Mouse (Mus musculus): ENCODE results near the gene Gabrr1. TPM values are rescaled to one million over a fixed set of nuclear protein-coding genes. Genes with fewer than 3 reads are reported as not detected.
A peak's percentile ranks its signal among the peaks of the same experiment; 100 is the strongest.
"Not testable (repeated sequence)": the region's sequence is repeated elsewhere in the genome, so short reads cannot be mapped to it uniquely, and the experiment has no call there.

The Gabrr1 gene
- 0.08 and 0.14 TPM in 2 replicates for polyA plus RNA-seq (2015; fragmentation: Nextera tagmentation; extraction: Ambion mirVana)

- H3K9me3 ChIP-seq = no peaks in the 10 kb centered on the region
- H3K9ac ChIP-seq (replicated peaks) = no peak within 1 kb of the TSS
- no peak within 1 kb of the TSS for H3K27ac ChIP-seq (replicated peaks)
- no peaks in the 10 kb centered on the region for H3K27me3 ChIP-seq
- H3K36me3 ChIP-seq = no peaks in the 10 kb centered on the region
- no peak within 1 kb of the TSS for H3K4me2 ChIP-seq (replicated peaks)
- H3K4me3 ChIP-seq = no peak within 1 kb of the TSS
- H3K4me1 ChIP-seq = no peaks in the 10 kb centered on the region
- 79% methylated on average over 11 of the region's 11 CpGs for WGBS
- no peak for ATAC-seq (replicated peaks)
These were observed at the start of gene Gabrr1 for GRCm38 (mm10) chr4:33132221-33132620. TSS of gene Gabrr1 (plus strand) at chr4:33132521.

DNA sequence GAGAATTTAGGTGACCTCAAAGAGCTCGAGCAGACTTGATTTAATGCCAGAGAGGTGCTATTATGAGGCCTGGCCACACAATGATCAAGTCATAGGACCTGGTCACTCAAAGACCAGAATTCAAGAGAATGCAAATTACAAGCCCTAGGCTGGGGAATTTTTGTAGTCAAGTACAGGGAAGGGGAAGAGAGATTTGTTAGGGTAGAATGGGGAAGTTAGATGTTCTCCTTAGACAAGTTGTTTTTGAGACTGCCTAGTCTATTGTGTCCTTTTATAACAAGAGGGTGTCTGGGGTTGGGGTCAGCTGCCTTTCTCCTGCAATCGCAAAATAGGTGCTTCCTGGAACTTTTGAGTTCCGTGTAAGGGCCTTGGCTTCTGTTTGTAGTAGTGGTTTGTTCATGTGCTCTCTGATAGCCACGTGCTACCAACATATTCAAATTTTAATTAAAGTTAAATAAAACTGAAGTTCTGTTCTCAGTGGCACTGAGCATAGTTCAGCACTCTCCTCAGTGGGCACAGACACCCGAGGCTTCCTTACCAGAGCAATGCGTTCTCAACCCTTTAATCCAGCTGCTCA, 33.1 kb upstream of the Gabrr1 start:
- Histone ChIP-seq H3K4me1 (no peaks in the 10 kb centered on the region), H3K27ac (replicated peaks) (no peak overlapping the region), H3K36me3 (no peaks in the 10 kb centered on the region), H3K4me2 (replicated peaks) (no peak overlapping the region), H3K27me3 (no peaks in the 10 kb centered on the region), H3K4me3 (no peak overlapping the region), H3K9me3 (no peaks in the 10 kb centered on the region), H3K9ac (replicated peaks) (no peak overlapping the region)
- no peak for ATAC-seq (replicated peaks)
- 84% methylated on average over 6 of the region's 6 CpGs for WGBS

GRCm38 (mm10) chr4:33109720-33110458, 22.4 kb upstream of the Gabrr1 start:
- Histone ChIP-seq H3K4me1 (no peaks in the 10 kb centered on the region), H3K9ac (replicated peaks) (no peak overlapping the region), H3K4me2 (replicated peaks) (no peak overlapping the region), H3K4me3 (no peak overlapping the region), H3K36me3 (no peaks in the 10 kb centered on the region), H3K27ac (replicated peaks) (no peak overlapping the region), H3K27me3 (no peaks in the 10 kb centered on the region), H3K9me3 (no peaks in the 10 kb centered on the region)
- WGBS = 91% methylated on average over 14 of the region's 14 CpGs
- no peak for ATAC-seq (replicated peaks)

GRCm38 (mm10) chr4:33110845-33111244, 21.5 kb upstream of the Gabrr1 start:
- Histone ChIP-seq H3K9me3 (no peaks in the 10 kb centered on the region), H3K27me3 (no peaks in the 10 kb centered on the region), H3K36me3 (no peaks in the 10 kb centered on the region), H3K27ac (replicated peaks) (no peak overlapping the region), H3K9ac (replicated peaks) (no peak overlapping the region), H3K4me2 (replicated peaks) (no peak overlapping the region), H3K4me1 (no peaks in the 10 kb centered on the region), H3K4me3 (no peak overlapping the region)
- no peak for ATAC-seq (replicated peaks)
- WGBS = 94% methylated on average over 7 of the region's 7 CpGs

GRCm38 (mm10) chr4:33111358-33111757, 21.0 kb upstream of the Gabrr1 start:
- Histone ChIP-seq H3K27ac (replicated peaks) (no peak overlapping the region), H3K36me3 (no peaks in the 10 kb centered on the region), H3K4me1 (no peaks in the 10 kb centered on the region), H3K4me3 (no peak overlapping the region), H3K9ac (replicated peaks) (no peak overlapping the region), H3K9me3 (no peaks in the 10 kb centered on the region), H3K27me3 (no peaks in the 10 kb centered on the region), H3K4me2 (replicated peaks) (no peak overlapping the region)
- ATAC-seq (replicated peaks) = no peak
- 92% methylated on average over 9 of the region's 9 CpGs for WGBS

- not testable (repeated sequence) for H3K9ac ChIP-seq (replicated peaks); H3K4me2 ChIP-seq (replicated peaks); H3K27ac ChIP-seq (replicated peaks); H3K9me3 ChIP-seq; H3K4me1 ChIP-seq; H3K36me3 ChIP-seq; H3K4me3 ChIP-seq; H3K27me3 ChIP-seq; ATAC-seq (replicated peaks)
- 93% methylated on average over 14 of the region's 14 CpGs for WGBS
These were observed 19.5 kb upstream of the Gabrr1 start for GRCm38 (mm10) chr4:33112866-33113265.

DNA sequence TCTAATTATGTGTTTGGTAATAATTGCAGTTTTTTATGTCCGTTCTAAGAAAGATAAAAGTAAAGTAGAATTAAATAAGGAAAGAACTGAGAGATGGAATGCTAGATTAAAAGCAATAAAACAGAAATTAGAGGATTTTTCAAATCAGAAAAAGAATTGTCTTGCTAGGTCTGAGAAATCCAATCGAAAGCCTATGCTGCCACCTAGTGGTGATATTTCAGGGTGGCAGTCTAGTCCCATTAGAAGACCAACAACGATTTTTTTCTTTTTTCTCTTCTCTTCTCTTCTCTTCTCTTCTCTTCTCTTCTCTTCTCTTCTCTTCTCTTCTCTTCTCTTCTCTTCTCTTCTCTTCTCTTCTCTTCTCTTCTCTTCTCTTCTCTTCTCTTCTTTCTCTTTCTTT, 13.2 kb upstream of the Gabrr1 start:
- not testable (repeated sequence) for H3K27ac ChIP-seq (replicated peaks); H3K4me1 ChIP-seq; H3K36me3 ChIP-seq; H3K9ac ChIP-seq (replicated peaks); H3K4me3 ChIP-seq; H3K27me3 ChIP-seq; H3K4me2 ChIP-seq (replicated peaks); H3K9me3 ChIP-seq
- peak; percentile 66; the same call in 1 of the 2 replicates for ATAC-seq (replicated peaks)
- WGBS = 6% methylated on average over 3 of the region's 3 CpGs

DNA sequence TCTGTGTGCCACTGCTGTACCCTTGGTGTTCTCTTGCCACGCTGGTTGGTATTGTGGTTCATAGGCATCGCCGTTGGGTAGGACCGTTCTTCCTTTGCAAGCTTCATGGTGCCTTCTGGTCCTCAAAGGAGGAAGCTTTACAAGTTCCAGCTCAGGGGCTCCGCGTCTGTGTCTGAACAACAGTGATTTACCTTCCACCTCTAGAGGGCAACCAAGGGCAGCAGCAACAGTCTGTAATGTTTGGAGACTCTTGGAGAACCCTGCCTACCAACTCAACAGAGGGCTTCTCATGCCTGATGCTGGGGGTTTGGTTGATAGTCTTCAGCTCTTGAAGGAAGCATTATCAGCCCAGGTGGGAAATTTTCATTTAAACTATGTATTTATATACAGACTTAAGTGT, 7.8 kb upstream of the Gabrr1 start:
- Histone ChIP-seq H3K4me1 (no peaks in the 10 kb centered on the region), H3K27ac (replicated peaks) (no peak overlapping the region), H3K36me3 (no peaks in the 10 kb centered on the region), H3K9me3 (no peaks in the 10 kb centered on the region), H3K27me3 (no peaks in the 10 kb centered on the region), H3K4me3 (no peak overlapping the region), H3K4me2 (replicated peaks) (no peak overlapping the region), H3K9ac (replicated peaks) (no peak overlapping the region)
- ATAC-seq (replicated peaks) = no peak
- 84% methylated on average over 6 of the region's 6 CpGs for WGBS

- ATAC-seq (replicated peaks) = peak; percentile 26; the same call in 1 of the 2 replicates
- Histone ChIP-seq H3K27ac (replicated peaks) (no peak overlapping the region), H3K4me1 (no peaks in the 10 kb centered on the region), H3K9ac (replicated peaks) (no peak overlapping the region), H3K9me3 (no peaks in the 10 kb centered on the region), H3K4me2 (replicated peaks) (no peak overlapping the region), H3K4me3 (no peak overlapping the region), H3K36me3 (no peaks in the 10 kb centered on the region), H3K27me3 (no peaks in the 10 kb centered on the region)
- WGBS = 50% methylated on average over 10 of the region's 10 CpGs
These were observed 6.8 kb upstream of the Gabrr1 start for GRCm38 (mm10) chr4:33125409-33126084.

GRCm38 (mm10) chr4:33146679-33147291, 14.5 kb downstream of the Gabrr1 start:
- Histone ChIP-seq H3K4me3 (no peak overlapping the region), H3K27ac (replicated peaks) (no peak overlapping the region), H3K36me3 (no peaks in the 10 kb centered on the region), H3K9me3 (no peaks in the 10 kb centered on the region), H3K9ac (replicated peaks) (no peak overlapping the region), H3K27me3 (no peaks in the 10 kb centered on the region), H3K4me2 (replicated peaks) (peak overlapping the region; percentile 17; the same call in 1 of the 2 replicates), H3K4me1 (no peaks in the 10 kb centered on the region)
- 36% methylated on average over 20 of the region's 20 CpGs for WGBS
- no peak; the same call in 1 of the 2 replicates for ATAC-seq (replicated peaks)

- H3K4me3 ChIP-seq = no peak overlapping the region
- no peak for ATAC-seq (replicated peaks)
- no peaks in the 10 kb centered on the region for H3K4me1 ChIP-seq
- no peaks in the 10 kb centered on the region for H3K36me3 ChIP-seq
- 2% methylated on average over 2 of the region's 2 CpGs for WGBS
- no peak overlapping the region for H3K27ac ChIP-seq (replicated peaks)
- no peak overlapping the region for H3K9ac ChIP-seq (replicated peaks)
- no peaks in the 10 kb centered on the region for H3K9me3 ChIP-seq
- no peak overlapping the region for H3K4me2 ChIP-seq (replicated peaks)
- no peaks in the 10 kb centered on the region for H3K27me3 ChIP-seq
These were observed 15.5 kb downstream of the Gabrr1 start for GRCm38 (mm10) chr4:33147825-33148224.

DNA sequence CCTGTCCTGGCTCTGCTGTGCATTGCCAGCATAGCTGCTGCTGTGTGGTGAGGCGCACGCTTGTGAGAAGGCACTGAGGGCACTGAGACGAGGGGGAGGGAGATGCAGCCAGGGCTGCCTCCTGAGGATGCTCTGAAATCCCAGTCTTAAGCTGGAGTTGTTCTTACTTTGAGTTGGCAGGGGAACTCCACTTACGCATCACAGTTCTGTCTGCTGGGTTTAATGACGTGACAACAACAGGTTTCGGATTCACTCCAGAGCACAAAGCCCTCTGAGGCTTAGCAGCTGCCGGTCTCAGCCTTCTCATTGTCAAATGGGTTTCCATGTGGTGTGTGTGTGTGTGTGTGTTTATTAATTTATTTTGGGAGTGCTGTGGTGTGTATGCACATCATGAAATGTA, 16.8 kb downstream of the Gabrr1 start:
- Histone ChIP-seq H3K4me3 (no peak overlapping the region), H3K9me3 (no peaks in the 10 kb centered on the region), H3K27me3 (no peaks in the 10 kb centered on the region), H3K4me1 (no peaks in the 10 kb centered on the region), H3K9ac (replicated peaks) (no peak overlapping the region), H3K4me2 (replicated peaks) (no peak overlapping the region), H3K36me3 (no peaks in the 10 kb centered on the region), H3K27ac (replicated peaks) (no peak overlapping the region)
- 47% methylated on average over 7 of the region's 7 CpGs for WGBS
- no peak for ATAC-seq (replicated peaks)

Data from forebrain, embryonic 15.5 days (tissue).